Mouse (Mus musculus): ENCODE data around the gene Polr3k.

DNA sequence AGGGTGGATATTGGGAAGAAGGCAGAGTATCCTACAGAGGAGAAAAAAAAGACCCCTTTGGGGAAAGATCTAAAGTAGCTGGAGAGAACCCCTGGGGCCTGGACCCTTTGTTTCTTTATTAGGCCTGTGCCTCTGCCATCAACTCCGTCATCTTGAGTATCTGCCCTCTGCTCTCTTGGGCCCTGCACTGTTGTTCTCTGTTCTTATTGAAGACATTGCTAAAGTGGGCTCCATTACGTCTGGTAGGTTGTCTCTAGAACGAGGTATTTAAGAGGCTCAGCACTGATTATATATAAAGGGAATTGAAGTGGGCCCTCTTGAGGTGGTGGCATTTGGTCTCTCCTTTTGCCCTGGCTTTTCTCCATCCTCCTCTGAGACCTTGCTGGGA is 25.9 kb upstream of the Polr3k start:
- TF ChIP-seq MAFK (IDR thresholded peaks at IDR 0.05; ENCODE audit: insufficient read depth, low read depth, low read length): no peak
- TF ChIP-seq CHD2 (IDR thresholded peaks at IDR 0.05; ENCODE audit: low read depth, low read length): no peak
- TF ChIP-seq HCFC1 (IDR thresholded peaks at IDR 0.05; ENCODE audit: borderline replicate concordance, insufficient read depth, low read length): no peak
- TF ChIP-seq ZC3H11A (IDR thresholded peaks at IDR 0.05; ENCODE audit: borderline replicate concordance, low read depth, low read length): no peak

All from ES-E14 (cell line).